Mouse (Mus musculus): ENCODE data around the gene Sorl1. TPM values are rescaled to one million over a fixed set of nuclear protein-coding genes. Genes with fewer than 3 reads are reported as not detected.

The Sorl1 gene
- total RNA-seq, 2 experiments from 2014 or later = 196 to 197 TPM

DNA sequence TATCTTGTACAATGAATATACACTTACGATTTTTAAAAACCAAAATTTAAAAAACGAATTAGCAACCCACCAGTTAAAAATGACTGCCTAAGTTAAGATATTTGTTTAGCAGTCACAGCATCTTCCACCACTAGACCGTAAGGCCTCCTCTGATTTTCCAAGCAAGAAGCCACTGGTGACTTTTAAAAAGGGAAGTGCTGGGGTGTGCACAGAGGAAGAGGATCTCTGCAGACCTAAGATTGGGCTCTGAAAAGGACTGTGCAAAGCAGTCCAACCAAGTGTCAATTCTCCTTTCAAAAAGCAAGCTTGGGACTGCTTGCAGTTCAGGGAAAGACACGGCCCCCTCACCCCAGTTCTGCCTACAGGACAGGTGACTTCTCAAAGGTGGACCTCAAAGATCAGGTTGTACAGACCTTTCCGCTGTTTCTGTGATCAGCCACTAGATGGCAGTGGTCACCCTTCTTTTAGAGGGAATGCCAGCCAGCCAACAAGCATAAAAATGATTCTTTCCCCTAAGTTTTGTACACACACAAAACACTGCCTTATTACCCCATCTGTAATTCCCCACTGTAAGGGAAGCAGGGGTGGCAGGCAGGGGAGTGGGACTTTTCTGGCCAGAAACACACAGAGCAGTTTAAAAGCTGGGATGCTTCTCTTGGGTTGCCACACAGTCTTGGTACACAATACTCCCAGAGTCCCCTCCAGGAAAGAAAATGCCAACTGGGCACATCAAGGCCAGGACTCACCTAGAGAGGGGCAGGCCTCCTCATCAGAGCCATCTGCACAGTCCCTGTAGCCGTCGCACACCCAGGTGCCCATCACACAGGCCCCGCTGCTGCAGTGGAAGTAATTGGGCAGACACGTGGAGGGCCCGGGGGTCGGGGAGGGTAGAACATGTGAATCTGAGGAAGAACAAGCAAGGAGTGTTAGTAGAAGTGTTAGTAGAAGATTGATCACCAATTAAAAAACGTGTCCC lies 124.3 kb downstream of the Sorl1 start:
- no peak overlapping the region for H3K4me3 ChIP-seq
- no peak overlapping the region for H3K27ac ChIP-seq
- peak; percentile 89 for TF ChIP-seq CTCF (conservative IDR thresholded peaks at IDR 0.05)
- DNase-seq (ENCODE audit: low spot score in 2 of 2) = peak; percentile 24 to 44

GRCm38 (mm10) chr9:41995278-41995677 lies 128.8 kb downstream of the Sorl1 start:
- no peak for DNase-seq (ENCODE audit: low spot score in 2 of 2)
- TF ChIP-seq CTCF (conservative IDR thresholded peaks at IDR 0.05) = no peak
- H3K27ac ChIP-seq = no peak overlapping the region
- no peak overlapping the region for H3K4me3 ChIP-seq

DNA sequence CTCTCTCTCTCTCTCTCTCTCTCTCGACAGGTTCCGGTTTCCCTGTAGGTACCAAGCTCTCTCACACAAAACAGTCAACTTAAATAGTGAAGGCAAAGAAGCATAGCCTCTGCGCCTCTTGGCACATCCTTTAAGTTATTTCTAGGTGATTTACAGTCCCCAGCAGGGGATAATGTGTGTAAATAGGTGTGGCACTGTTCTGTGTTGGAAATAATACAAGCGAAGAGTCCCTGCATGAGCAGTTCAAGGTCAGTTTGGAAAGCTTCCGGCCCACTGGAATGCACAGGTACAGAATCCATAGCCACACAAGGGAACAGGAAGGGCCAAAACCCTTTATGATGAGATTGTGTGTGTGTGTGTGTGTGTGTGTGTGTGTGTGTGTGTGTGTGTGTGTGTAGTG lies 130.3 kb downstream of the Sorl1 start:
- TF ChIP-seq CTCF (conservative IDR thresholded peaks at IDR 0.05) = no peak
- H3K4me3 ChIP-seq = no peak overlapping the region
- H3K27ac ChIP-seq = no peak overlapping the region
- no peak for DNase-seq (ENCODE audit: low spot score in 2 of 2)

- Histone ChIP-seq H3K27ac (no peak overlapping the region), H3K4me3 (no peak overlapping the region)
- TF ChIP-seq CTCF (conservative IDR thresholded peaks at IDR 0.05) = no peak
- no peak for DNase-seq (ENCODE audit: low spot score in 2 of 2)
Observed at GRCm38 (mm10) chr9:41992841-41993240, 131.3 kb downstream of the Sorl1 start.

DNA sequence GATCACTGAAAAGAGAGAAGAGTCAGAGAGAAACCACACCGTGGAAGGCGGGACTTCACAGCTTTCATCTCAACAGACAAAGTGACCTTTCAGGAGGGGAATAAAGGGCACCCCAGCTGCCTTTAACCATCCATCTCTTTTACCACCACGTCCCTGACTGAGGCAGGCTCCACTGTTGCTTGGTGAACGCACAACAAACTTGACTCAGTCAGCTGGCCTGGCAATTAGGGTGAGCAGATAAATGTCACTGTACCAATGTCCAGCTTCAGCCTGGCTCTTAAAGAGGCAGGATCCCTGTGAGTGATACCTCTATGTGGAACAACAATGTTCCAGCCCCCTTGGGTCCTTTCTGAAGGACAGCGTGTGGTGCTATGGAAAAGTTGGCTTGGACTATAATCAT lies 138.5 kb downstream of the Sorl1 start:
- no peak for DNase-seq (ENCODE audit: low spot score in 2 of 2)
- H3K27ac ChIP-seq = no peak overlapping the region
- no peak overlapping the region for H3K4me3 ChIP-seq
- TF ChIP-seq CTCF (conservative IDR thresholded peaks at IDR 0.05) = no peak

GRCm38 (mm10) chr9:41985052-41985451 lies 139.0 kb downstream of the Sorl1 start:
- no peak overlapping the region for H3K27ac ChIP-seq
- DNase-seq (ENCODE audit: low spot score in 2 of 2) = no peak
- H3K4me3 ChIP-seq = no peak overlapping the region
- no peak for TF ChIP-seq CTCF (conservative IDR thresholded peaks at IDR 0.05)

GRCm38 (mm10) chr9:41984306-41984705 lies 139.8 kb downstream of the Sorl1 start:
- TF ChIP-seq CTCF (conservative IDR thresholded peaks at IDR 0.05) = no peak
- Histone ChIP-seq H3K27ac (no peak overlapping the region), H3K4me3 (no peak overlapping the region)
- no peak for DNase-seq (ENCODE audit: low spot score in 2 of 2)

- DNase-seq (ENCODE audit: low spot score in 2 of 2) = no peak
Observed at GRCm38 (mm10) chr9:41983286-41983685, 140.8 kb downstream of the Sorl1 start.

DNA sequence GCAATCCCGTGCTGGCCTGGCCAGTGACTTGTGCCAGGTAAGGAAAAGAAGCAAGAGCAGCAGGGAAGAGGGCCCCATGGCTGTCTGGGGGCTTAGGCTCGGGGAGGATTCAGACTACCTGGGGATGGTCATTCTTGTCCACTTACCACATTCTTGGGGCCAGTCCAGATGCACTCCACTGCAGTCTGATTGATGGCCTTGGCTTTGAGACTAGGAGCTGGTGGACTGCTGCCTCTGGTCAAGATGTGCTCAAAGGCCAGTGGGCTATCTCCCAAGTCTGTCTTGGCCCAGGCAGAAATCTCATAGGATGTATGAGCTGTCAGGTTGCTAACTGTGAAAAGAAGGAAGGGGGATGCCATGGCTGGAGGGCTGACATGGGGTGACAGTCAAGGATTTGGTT lies 141.3 kb downstream of the Sorl1 start:
- peak overlapping the region; percentile 51; the same call in 1 of the 2 replicates for H3K27ac ChIP-seq
- TF ChIP-seq CTCF (conservative IDR thresholded peaks at IDR 0.05) = no peak
- DNase-seq (ENCODE audit: low spot score in 2 of 2) = no peak
- H3K4me3 ChIP-seq = no peak overlapping the region

More at GRCm38 (mm10) chr9:41983286-41983685, 140.8 kb downstream of the Sorl1 start:
- no peak overlapping the region for H3K27ac ChIP-seq
- H3K4me3 ChIP-seq = no peak overlapping the region
- no peak for TF ChIP-seq CTCF (conservative IDR thresholded peaks at IDR 0.05)

- no peak overlapping the region for H3K4me3 ChIP-seq
- TF ChIP-seq CTCF (conservative IDR thresholded peaks at IDR 0.05) = no peak
- peak; percentile 65 to 80 for DNase-seq (ENCODE audit: low spot score in 2 of 2)
- peak overlapping the region; percentile 51; the same call in 1 of the 2 replicates for H3K27ac ChIP-seq
Observed at GRCm38 (mm10) chr9:41982023-41982422, 142.1 kb downstream of the Sorl1 start.

GRCm38 (mm10) chr9:41981306-41981705 lies 142.8 kb downstream of the Sorl1 start:
- DNase-seq (ENCODE audit: low spot score in 2 of 2) = no peak
- H3K27ac ChIP-seq = no peak overlapping the region
- no peak overlapping the region for H3K4me3 ChIP-seq
- no peak for TF ChIP-seq CTCF (conservative IDR thresholded peaks at IDR 0.05)

DNA sequence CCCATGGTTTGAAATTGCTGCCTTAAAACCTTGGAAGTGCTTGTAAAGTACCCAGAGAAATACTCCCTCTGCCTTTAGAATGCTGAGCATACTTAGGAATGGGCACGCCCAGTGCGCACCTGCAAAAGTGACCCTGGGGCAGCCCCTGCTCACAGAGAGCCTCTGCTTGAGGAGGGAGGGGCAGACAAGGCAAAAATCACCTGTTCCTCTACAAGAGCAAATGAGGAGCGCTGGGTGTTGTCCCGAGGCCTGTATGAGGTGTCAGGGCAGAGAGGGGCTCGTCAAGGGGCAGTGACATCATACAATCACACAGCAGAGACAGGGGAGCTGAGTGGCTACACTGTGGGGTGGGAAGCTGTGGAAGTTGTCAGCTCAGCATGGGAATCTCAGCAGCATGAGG lies 143.3 kb downstream of the Sorl1 start:
- no peak for TF ChIP-seq CTCF (conservative IDR thresholded peaks at IDR 0.05)
- H3K27ac ChIP-seq = no peak overlapping the region
- no peak overlapping the region for H3K4me3 ChIP-seq
- no peak for DNase-seq (ENCODE audit: low spot score in 2 of 2)

- Histone ChIP-seq H3K27ac (no peak overlapping the region), H3K4me3 (no peak overlapping the region)
- no peak for TF ChIP-seq CTCF (conservative IDR thresholded peaks at IDR 0.05)
- DNase-seq (ENCODE audit: low spot score in 2 of 2) = no peak
Observed at GRCm38 (mm10) chr9:41978366-41978765, 145.7 kb downstream of the Sorl1 start.

DNA sequence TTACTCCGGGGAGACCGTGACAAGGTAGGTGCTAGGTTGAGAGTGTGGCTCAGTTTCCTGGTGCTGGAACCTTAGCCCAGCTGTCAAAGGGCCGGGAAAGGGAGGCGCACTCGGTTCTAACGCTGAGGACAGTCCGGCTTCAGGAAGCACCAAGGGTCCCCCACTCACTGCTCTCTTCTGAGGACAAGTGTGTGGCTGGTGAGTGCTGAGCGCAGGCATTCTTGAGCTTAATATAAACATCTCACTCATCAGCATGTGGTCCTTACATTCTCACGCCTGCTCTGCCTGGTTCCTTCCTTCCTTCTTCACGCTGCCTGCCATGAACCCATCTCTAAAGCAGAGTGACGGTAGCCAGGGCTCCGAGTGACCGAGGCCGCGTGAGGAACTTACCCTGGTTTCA lies 148.1 kb downstream of the Sorl1 start:
- no peak for TF ChIP-seq CTCF (conservative IDR thresholded peaks at IDR 0.05)
- Histone ChIP-seq H3K4me3 (no peak overlapping the region), H3K27ac (no peak overlapping the region)
- DNase-seq (ENCODE audit: low spot score in 2 of 2) = no peak

Data from layer of hippocampus, adult 2 months (tissue).